ENCODE assay signal across 15 mouse cellular contexts in the genomic region with DNA sequence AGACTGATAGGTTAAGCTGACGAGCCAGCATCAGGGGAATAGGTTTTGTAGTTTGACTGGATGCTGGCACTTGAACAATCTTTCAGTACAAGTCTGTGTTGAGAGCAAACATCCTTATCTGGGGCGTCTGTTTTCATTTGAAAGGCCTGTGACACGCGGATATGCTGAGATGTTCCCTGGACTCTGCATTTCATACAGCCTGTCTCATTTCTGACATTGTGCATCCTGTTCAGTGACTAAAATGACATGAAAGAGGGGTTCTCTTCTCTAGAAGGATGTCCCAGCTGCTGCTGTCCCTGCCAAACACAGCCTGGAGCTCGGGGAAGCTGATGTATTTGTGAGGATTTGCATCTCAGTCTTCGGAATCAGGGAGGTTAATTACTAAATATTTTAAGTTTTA. TPM values are rescaled to one million over a fixed set of nuclear protein-coding genes. Genes with fewer than 3 reads are reported as not detected.
"Had no signal": no experiment of that assay in that cellular context is flagged by ENCODE, and none has a peak within 500 bp of the region (broad histone marks: within the 10 kb centered on the region; RNA-seq: fewer than 3 reads in every experiment).

No protein-coding gene starts in this region.

- H3K27me3 ChIP-seq: limb, embryonic 12.5 days; lung, embryonic 15.5 days; megakaryocyte, embryonic 14.5 days; midbrain, embryonic 15.5 days; neural tube, embryonic 12.5 days had no signal

- H3K9ac ChIP-seq: limb, embryonic 12.5 days; liver, postnatal 0 days; lung, embryonic 15.5 days; midbrain, embryonic 15.5 days; neural tube, embryonic 12.5 days had no signal

- H3K4me1 ChIP-seq: limb, embryonic 12.5 days; lung, embryonic 15.5 days; midbrain, embryonic 15.5 days; neural tube, embryonic 12.5 days had no signal

- H3K4me3 ChIP-seq: layer of hippocampus, adult 2 months; limb, embryonic 12.5 days; lung, embryonic 15.5 days; megakaryocyte, embryonic 14.5 days; midbrain, embryonic 15.5 days; neural tube, embryonic 12.5 days had no signal

- H3K27ac ChIP-seq: layer of hippocampus, adult 2 months; limb, embryonic 12.5 days; macrophage; midbrain, embryonic 15.5 days; neural tube, embryonic 12.5 days; stomach, postnatal 0 days had no signal

- DNase-seq: kidney, adult 2 months; liver, postnatal 0 days; lung, postnatal 14 days; thymus, postnatal 4 days had no signal

- H3K36me3 ChIP-seq: limb, embryonic 12.5 days; lung, embryonic 15.5 days; midbrain, embryonic 15.5 days; neural tube, embryonic 12.5 days had no signal

- H3K9me3 ChIP-seq: lung, embryonic 15.5 days; neural tube, embryonic 12.5 days had no signal

- ATAC-seq: liver, postnatal 0 days; midbrain, embryonic 15.5 days had no signal

- H3K4me2 ChIP-seq: limb, embryonic 12.5 days; liver, embryonic 11.5 days; lung, embryonic 15.5 days; midbrain, embryonic 11.5 days; midbrain, embryonic 15.5 days; neural tube, embryonic 12.5 days had no signal

RNA-seq across cellular contexts. Expression of a gene that starts 19.3 kb away (rescaled TPM):
- total RNA-seq: monocyte, adult 5-6 weeks had no signal
- polyA plus RNA-seq: macrophage had no signal
